Mouse (Mus musculus): ENCODE measurements around the gene Lingo1. TPM values are rescaled to one million over a fixed set of nuclear protein-coding genes. Genes with fewer than 3 reads are reported as not detected.

Lingo1 gene
- polyA plus RNA-seq, 2 experiments = 5.4 to 21.0 TPM

DNA sequence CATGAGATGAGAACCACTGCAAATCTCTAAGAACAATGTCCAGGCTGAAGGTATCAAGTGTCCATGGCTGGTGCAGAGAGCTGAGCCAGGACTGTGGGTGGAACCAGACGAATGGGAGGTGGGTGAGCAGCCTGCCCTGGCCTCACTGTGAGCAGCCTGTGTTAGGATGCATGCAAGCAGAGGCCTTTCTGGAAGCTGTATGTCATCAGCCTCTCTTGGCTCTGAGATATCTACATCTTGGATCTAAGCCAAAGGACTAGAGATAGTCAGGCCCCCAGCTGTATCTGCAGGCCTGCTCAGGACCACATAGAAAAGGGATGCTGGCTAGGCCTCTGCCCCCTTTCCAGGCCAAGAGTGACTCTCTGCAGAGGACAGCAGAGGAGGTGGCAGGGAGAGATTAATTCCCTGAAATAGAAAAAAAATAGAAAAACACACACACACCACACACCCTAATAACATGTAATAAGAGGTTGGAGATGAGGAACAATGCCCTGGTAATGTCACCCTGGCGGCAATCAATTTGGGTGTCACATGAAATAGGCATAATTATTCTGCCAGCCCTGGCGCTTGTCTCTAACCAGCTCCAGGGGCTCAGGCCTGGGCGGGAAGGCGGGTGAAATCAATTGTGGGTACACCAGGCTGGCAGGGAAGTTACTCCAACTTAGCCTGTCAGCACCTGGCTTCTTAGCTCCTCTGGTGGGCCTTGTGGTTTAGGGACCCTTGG, 166.4 kb downstream of the Lingo1 start:
- no peaks in the 10 kb centered on the region for H3K36me3 ChIP-seq (ENCODE audit: control insufficient read depth, insufficient read depth, low read length)
- DNase-seq (ENCODE audit: low spot score) (peak; percentile 41), ATAC-seq (ENCODE audit: low FRiP score, low read depth) (no peak)
- no peak overlapping the region for H3K4me2 ChIP-seq (replicated peaks; ENCODE audit: low read depth, low read length, severe bottlenecking)
- H3K4me3 ChIP-seq (replicated peaks; ENCODE audit: low read length) = no peak overlapping the region
- H3K27me3 ChIP-seq (ENCODE audit: control insufficient read depth, insufficient read depth, low read length) = peaks cover 13% of the 10 kb centered on the region
- 84% methylated on average over 5 of the region's 5 CpGs for WGBS
- H3K4me1 ChIP-seq (ENCODE audit: control insufficient read depth, insufficient read depth, low read length) = peaks cover 16% of the 10 kb centered on the region
- no peaks in the 10 kb centered on the region for H3K9me3 ChIP-seq (ENCODE audit: control insufficient read depth, low read length)
- no peak for TF ChIP-seq POLR2A (IDR thresholded peaks at IDR 0.05; ENCODE audit: borderline replicate concordance, extremely low read depth, insufficient read depth, insufficient read length)
- H3K9ac ChIP-seq (ENCODE audit: low read depth, low read length, severe bottlenecking) = no peak overlapping the region
- H3K27ac ChIP-seq (replicated peaks; ENCODE audit: low read depth, low read length) = no peak overlapping the region

DNA sequence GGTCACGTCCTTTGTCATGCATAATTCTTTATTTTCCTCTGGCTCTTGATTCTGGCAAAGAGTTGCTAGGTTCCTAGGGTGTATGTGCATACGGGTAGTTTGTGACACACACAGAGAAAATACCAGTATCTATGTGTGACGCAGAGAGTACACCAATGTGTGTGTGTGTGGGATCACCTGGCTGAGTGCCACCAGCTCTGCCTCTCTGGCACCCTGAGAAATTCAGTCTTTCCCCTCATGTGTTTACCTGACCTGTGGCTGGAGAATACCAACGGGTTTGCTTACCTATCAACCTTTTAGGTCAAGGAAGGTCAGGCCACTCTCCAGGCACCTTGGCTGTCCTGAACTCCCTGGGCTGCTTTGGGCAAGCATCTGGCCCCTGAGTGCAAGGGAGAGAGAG, 169.0 kb downstream of the Lingo1 start:
- H3K9me3 ChIP-seq (ENCODE audit: control insufficient read depth, low read length) = no peaks in the 10 kb centered on the region

DNA sequence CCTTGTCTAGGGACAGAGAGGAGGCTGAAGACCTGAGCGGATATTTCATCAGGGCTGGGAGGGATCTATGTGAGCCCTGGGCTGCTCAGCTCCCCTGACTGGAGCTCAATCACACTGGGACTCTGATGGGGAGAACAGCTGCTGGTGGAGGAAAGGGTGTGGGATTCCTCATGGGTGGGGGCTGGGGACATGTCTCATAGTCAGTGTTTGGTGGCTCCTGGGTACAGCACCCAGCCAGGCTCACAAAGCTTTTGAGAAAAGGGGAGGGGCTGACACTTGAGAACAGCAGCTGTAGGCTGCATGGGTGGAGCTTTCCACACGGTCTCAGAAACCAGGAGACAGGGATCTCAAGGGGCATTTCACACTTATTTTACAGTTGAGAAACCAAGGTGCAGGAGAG, 171.3 kb downstream of the Lingo1 start:
- no peak overlapping the region for H3K9ac ChIP-seq (ENCODE audit: low read depth, low read length, severe bottlenecking)
- WGBS = 36% methylated on average over 2 of the region's 2 CpGs
- peak; percentile 71 for ATAC-seq (ENCODE audit: low FRiP score, low read depth)
- peaks cover 8% of the 10 kb centered on the region for H3K4me1 ChIP-seq (ENCODE audit: control insufficient read depth, insufficient read depth, low read length)
- no peak for TF ChIP-seq POLR2A (IDR thresholded peaks at IDR 0.05; ENCODE audit: borderline replicate concordance, extremely low read depth, insufficient read depth, insufficient read length)
- DNase-seq (ENCODE audit: low spot score) = no peak
- no peaks in the 10 kb centered on the region for H3K36me3 ChIP-seq (ENCODE audit: control insufficient read depth, insufficient read depth, low read length)
- no peak overlapping the region for H3K27ac ChIP-seq (replicated peaks; ENCODE audit: low read depth, low read length)
- no peak overlapping the region for H3K4me2 ChIP-seq (replicated peaks; ENCODE audit: low read depth, low read length, severe bottlenecking)
- no peak overlapping the region for H3K4me3 ChIP-seq (replicated peaks; ENCODE audit: low read length)
- no peaks in the 10 kb centered on the region for H3K9me3 ChIP-seq (ENCODE audit: control insufficient read depth, low read length)
- H3K27me3 ChIP-seq (ENCODE audit: control insufficient read depth, insufficient read depth, low read length) = peaks cover 21% of the 10 kb centered on the region

More for the DNA sequence above, 169.0 kb downstream of the Lingo1 start:
- no peak for TF ChIP-seq POLR2A (IDR thresholded peaks at IDR 0.05; ENCODE audit: borderline replicate concordance, extremely low read depth, insufficient read depth, insufficient read length)
- DNase-seq (ENCODE audit: low spot score) (no peak), ATAC-seq (ENCODE audit: low FRiP score, low read depth) (no peak)
- Histone ChIP-seq H3K27ac (replicated peaks; ENCODE audit: low read depth, low read length) (no peak overlapping the region), H3K36me3 (ENCODE audit: control insufficient read depth, insufficient read depth, low read length) (no peaks in the 10 kb centered on the region), H3K9ac (ENCODE audit: low read depth, low read length, severe bottlenecking) (no peak overlapping the region), H3K4me1 (ENCODE audit: control insufficient read depth, insufficient read depth, low read length) (peaks cover 8% of the 10 kb centered on the region), H3K4me3 (replicated peaks; ENCODE audit: low read length) (no peak overlapping the region), H3K27me3 (ENCODE audit: control insufficient read depth, insufficient read depth, low read length) (0 out of 2 replicates have a peak, but pooled peaks cover under 1% of the 10 kb centered on the region), H3K4me2 (replicated peaks; ENCODE audit: low read depth, low read length, severe bottlenecking) (no peak overlapping the region)
- WGBS = 66% methylated on average over 4 of the region's 4 CpGs

DNA sequence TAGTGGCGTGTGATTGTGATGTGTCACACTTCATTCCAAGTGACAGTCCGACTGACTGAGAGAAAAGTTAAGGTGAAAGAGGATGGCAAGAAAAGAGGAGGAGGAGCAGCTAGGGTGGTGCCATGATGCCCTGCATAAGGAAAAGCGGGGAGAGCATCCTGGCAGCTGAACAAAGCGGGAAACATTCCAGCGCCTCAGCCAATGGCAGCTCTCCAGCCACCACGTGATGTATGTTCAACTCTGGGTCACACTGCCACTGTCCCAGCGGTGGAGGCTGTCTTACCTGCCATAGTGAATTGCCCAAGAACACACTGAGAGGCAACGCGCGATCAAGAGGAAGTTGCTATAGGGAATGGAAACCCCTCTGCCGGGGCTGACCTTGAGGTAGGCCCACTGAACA, 172.9 kb downstream of the Lingo1 start:
- Histone ChIP-seq H3K36me3 (ENCODE audit: control insufficient read depth, insufficient read depth, low read length) (no peaks in the 10 kb centered on the region), H3K4me3 (replicated peaks; ENCODE audit: low read length) (no peak overlapping the region), H3K4me1 (ENCODE audit: control insufficient read depth, insufficient read depth, low read length) (peaks cover 8% of the 10 kb centered on the region), H3K27ac (replicated peaks; ENCODE audit: low read depth, low read length) (no peak overlapping the region), H3K4me2 (replicated peaks; ENCODE audit: low read depth, low read length, severe bottlenecking) (no peak overlapping the region), H3K9me3 (ENCODE audit: control insufficient read depth, low read length) (no peaks in the 10 kb centered on the region), H3K27me3 (ENCODE audit: control insufficient read depth, insufficient read depth, low read length) (peaks cover 30% of the 10 kb centered on the region), H3K9ac (ENCODE audit: low read depth, low read length, severe bottlenecking) (no peak overlapping the region)
- no peak for TF ChIP-seq POLR2A (IDR thresholded peaks at IDR 0.05; ENCODE audit: borderline replicate concordance, extremely low read depth, insufficient read depth, insufficient read length)
- no peak for ATAC-seq (ENCODE audit: low FRiP score, low read depth)
- DNase-seq (ENCODE audit: low spot score) = no peak
- WGBS = 85% methylated on average over 11 of the region's 11 CpGs

DNA sequence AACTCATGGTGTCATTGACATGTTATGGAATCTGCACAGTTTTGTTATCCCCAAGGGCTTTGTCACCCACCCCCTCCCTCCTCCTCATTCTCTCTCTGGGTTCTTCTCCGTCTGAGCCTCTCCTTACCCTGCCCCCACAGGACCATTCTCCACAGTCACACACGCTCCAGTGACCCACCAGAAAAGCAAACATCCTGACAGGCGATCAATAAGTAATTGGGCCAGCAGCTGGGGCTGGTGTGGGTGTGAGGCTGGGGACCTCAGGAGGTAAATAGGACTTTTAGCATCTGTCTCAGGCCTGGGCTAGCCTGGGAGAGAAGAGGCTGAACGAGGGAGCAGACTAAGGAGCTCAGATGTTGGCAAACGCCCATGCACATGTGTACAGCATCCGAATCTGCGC, 173.5 kb downstream of the Lingo1 start:
- H3K27ac ChIP-seq (replicated peaks; ENCODE audit: low read depth, low read length) = no peak overlapping the region
- H3K9me3 ChIP-seq (ENCODE audit: control insufficient read depth, low read length) = no peaks in the 10 kb centered on the region
- H3K36me3 ChIP-seq (ENCODE audit: control insufficient read depth, insufficient read depth, low read length) = no peaks in the 10 kb centered on the region
- H3K4me1 ChIP-seq (ENCODE audit: control insufficient read depth, insufficient read depth, low read length) = peaks cover 8% of the 10 kb centered on the region
- 65% methylated on average over 7 of the region's 7 CpGs for WGBS
- no peak overlapping the region for H3K4me3 ChIP-seq (replicated peaks; ENCODE audit: low read length)
- ATAC-seq (ENCODE audit: low FRiP score, low read depth) = no peak
- H3K9ac ChIP-seq (ENCODE audit: low read depth, low read length, severe bottlenecking) = no peak overlapping the region
- DNase-seq (ENCODE audit: low spot score) = no peak
- no peak overlapping the region for H3K4me2 ChIP-seq (replicated peaks; ENCODE audit: low read depth, low read length, severe bottlenecking)
- H3K27me3 ChIP-seq (ENCODE audit: control insufficient read depth, insufficient read depth, low read length) = peaks cover 30% of the 10 kb centered on the region
- TF ChIP-seq POLR2A (IDR thresholded peaks at IDR 0.05; ENCODE audit: borderline replicate concordance, extremely low read depth, insufficient read depth, insufficient read length) = no peak
